Mouse (Mus musculus): ENCODE measurements around the gene Cyp2j5. TPM values are rescaled to one million over a fixed set of nuclear protein-coding genes. Genes with fewer than 3 reads are reported as not detected.

Gene Cyp2j5
- polyA plus RNA-seq (2014; fragmentation: Nextera tagmentation; extraction: Ambion mirVana): not detected in 2 replicates

GRCm38 (mm10) chr4:96663991-96664390 is at the start of gene Cyp2j5:
Gene Cyp2j5, minus strand, starts transcription at chr4:96664154.
- no peaks in the 10 kb centered on the region for H3K9me3 ChIP-seq (replicated peaks; ENCODE audit: control insufficient read depth, low read length)
- H3K27me3 ChIP-seq (ENCODE audit: control insufficient read depth, insufficient read depth, low read length): no peaks in the 10 kb centered on the region
- H3K36me3 ChIP-seq (ENCODE audit: control insufficient read depth, insufficient read depth, low read length): no peaks in the 10 kb centered on the region
- H3K4me2 ChIP-seq: no peak within 1 kb of the TSS
- H3K4me3 ChIP-seq (ENCODE audit: low read depth, low read length): no peak within 1 kb of the TSS
- WGBS (ENCODE audit: insufficient replicate concordance): 90% methylated on average over 2 of the region's 2 CpGs
- no peak within 1 kb of the TSS for H3K27ac ChIP-seq (ENCODE audit: low read depth, low read length)
- H3K4me1 ChIP-seq (ENCODE audit: control insufficient read depth, insufficient read depth, low read length): no peaks in the 10 kb centered on the region
- ATAC-seq (replicated peaks; ENCODE audit: insufficient number of reproducible peaks, low FRiP score, low TSS enrichment): no peak
- H3K9ac ChIP-seq (ENCODE audit: low read depth, low read length): no peak within 1 kb of the TSS

- Histone ChIP-seq H3K4me2 (no peak overlapping the region), H3K36me3 (ENCODE audit: control insufficient read depth, insufficient read depth, low read length) (no peaks in the 10 kb centered on the region), H3K27me3 (ENCODE audit: control insufficient read depth, insufficient read depth, low read length) (no peaks in the 10 kb centered on the region), H3K4me1 (ENCODE audit: control insufficient read depth, insufficient read depth, low read length) (no peaks in the 10 kb centered on the region), H3K4me3 (ENCODE audit: low read depth, low read length) (no peak overlapping the region), H3K9me3 (replicated peaks; ENCODE audit: control insufficient read depth, low read length) (no peaks in the 10 kb centered on the region), H3K27ac (ENCODE audit: low read depth, low read length) (no peak overlapping the region), H3K9ac (ENCODE audit: low read depth, low read length) (no peak overlapping the region)
- no peak for ATAC-seq (replicated peaks; ENCODE audit: insufficient number of reproducible peaks, low FRiP score, low TSS enrichment)
- WGBS (ENCODE audit: insufficient replicate concordance): 55% methylated on average over 2 of the region's 2 CpGs
Observed at GRCm38 (mm10) chr4:96705281-96705951, 41.5 kb upstream of the Cyp2j5 start.

GRCm38 (mm10) chr4:96698218-96698561 is 34.2 kb upstream of the Cyp2j5 start:
- no peak for ATAC-seq (replicated peaks; ENCODE audit: insufficient number of reproducible peaks, low FRiP score, low TSS enrichment)
- no peaks in the 10 kb centered on the region for H3K36me3 ChIP-seq (ENCODE audit: control insufficient read depth, insufficient read depth, low read length)
- H3K9ac ChIP-seq (ENCODE audit: low read depth, low read length): no peak overlapping the region
- no peak overlapping the region for H3K4me2 ChIP-seq
- no peak overlapping the region for H3K4me3 ChIP-seq (ENCODE audit: low read depth, low read length)
- H3K27ac ChIP-seq (ENCODE audit: low read depth, low read length): no peak overlapping the region
- H3K9me3 ChIP-seq (replicated peaks; ENCODE audit: control insufficient read depth, low read length): no peaks in the 10 kb centered on the region
- no peaks in the 10 kb centered on the region for H3K27me3 ChIP-seq (ENCODE audit: control insufficient read depth, insufficient read depth, low read length)
- WGBS (ENCODE audit: insufficient replicate concordance): 50% methylated on average over 5 of the region's 5 CpGs
- H3K4me1 ChIP-seq (ENCODE audit: control insufficient read depth, insufficient read depth, low read length): no peaks in the 10 kb centered on the region

- no peak overlapping the region for H3K27ac ChIP-seq (ENCODE audit: low read depth, low read length)
- H3K36me3 ChIP-seq (ENCODE audit: control insufficient read depth, insufficient read depth, low read length): no peaks in the 10 kb centered on the region
- H3K4me1 ChIP-seq (ENCODE audit: control insufficient read depth, insufficient read depth, low read length): no peaks in the 10 kb centered on the region
- WGBS (ENCODE audit: insufficient replicate concordance): 80% methylated on average over 15 of the region's 15 CpGs
- no peak for ATAC-seq (replicated peaks; ENCODE audit: insufficient number of reproducible peaks, low FRiP score, low TSS enrichment)
- no peak overlapping the region for H3K4me2 ChIP-seq
- no peak overlapping the region for H3K9ac ChIP-seq (ENCODE audit: low read depth, low read length)
- no peaks in the 10 kb centered on the region for H3K27me3 ChIP-seq (ENCODE audit: control insufficient read depth, insufficient read depth, low read length)
- H3K4me3 ChIP-seq (ENCODE audit: low read depth, low read length): no peak overlapping the region
- no peaks in the 10 kb centered on the region for H3K9me3 ChIP-seq (replicated peaks; ENCODE audit: control insufficient read depth, low read length)
Observed at GRCm38 (mm10) chr4:96697511-96698217, 33.7 kb upstream of the Cyp2j5 start.

GRCm38 (mm10) chr4:96696614-96697360 is 32.8 kb upstream of the Cyp2j5 start:
- ATAC-seq (replicated peaks; ENCODE audit: insufficient number of reproducible peaks, low FRiP score, low TSS enrichment): no peak
- H3K27me3 ChIP-seq (ENCODE audit: control insufficient read depth, insufficient read depth, low read length): no peaks in the 10 kb centered on the region
- 39% methylated on average over 13 of the region's 13 CpGs for WGBS (ENCODE audit: insufficient replicate concordance)
- no peaks in the 10 kb centered on the region for H3K36me3 ChIP-seq (ENCODE audit: control insufficient read depth, insufficient read depth, low read length)
- no peaks in the 10 kb centered on the region for H3K4me1 ChIP-seq (ENCODE audit: control insufficient read depth, insufficient read depth, low read length)
- H3K4me3 ChIP-seq (ENCODE audit: low read depth, low read length): no peak overlapping the region
- H3K9me3 ChIP-seq (replicated peaks; ENCODE audit: control insufficient read depth, low read length): no peaks in the 10 kb centered on the region
- no peak overlapping the region for H3K27ac ChIP-seq (ENCODE audit: low read depth, low read length)
- H3K4me2 ChIP-seq: no peak overlapping the region
- no peak overlapping the region for H3K9ac ChIP-seq (ENCODE audit: low read depth, low read length)

- Histone ChIP-seq H3K9ac (ENCODE audit: low read depth, low read length) (no peak overlapping the region), H3K4me1 (ENCODE audit: control insufficient read depth, insufficient read depth, low read length) (no peaks in the 10 kb centered on the region), H3K4me2 (no peak overlapping the region), H3K27me3 (ENCODE audit: control insufficient read depth, insufficient read depth, low read length) (no peaks in the 10 kb centered on the region), H3K4me3 (ENCODE audit: low read depth, low read length) (no peak overlapping the region), H3K27ac (ENCODE audit: low read depth, low read length) (no peak overlapping the region), H3K9me3 (replicated peaks; ENCODE audit: control insufficient read depth, low read length) (no peaks in the 10 kb centered on the region), H3K36me3 (ENCODE audit: control insufficient read depth, insufficient read depth, low read length) (no peaks in the 10 kb centered on the region)
- no peak for ATAC-seq (replicated peaks; ENCODE audit: insufficient number of reproducible peaks, low FRiP score, low TSS enrichment)
- WGBS (ENCODE audit: insufficient replicate concordance): 65% methylated on average over 2 of the region's 2 CpGs
Observed at GRCm38 (mm10) chr4:96687358-96687803, 23.4 kb upstream of the Cyp2j5 start.

GRCm38 (mm10) chr4:96683474-96683873 is 19.5 kb upstream of the Cyp2j5 start:
- Histone ChIP-seq H3K9ac (ENCODE audit: low read depth, low read length) (no peak overlapping the region), H3K36me3 (ENCODE audit: control insufficient read depth, insufficient read depth, low read length) (no peaks in the 10 kb centered on the region), H3K27ac (ENCODE audit: low read depth, low read length) (no peak overlapping the region), H3K9me3 (replicated peaks; ENCODE audit: control insufficient read depth, low read length) (no peaks in the 10 kb centered on the region), H3K4me2 (no peak overlapping the region), H3K4me1 (ENCODE audit: control insufficient read depth, insufficient read depth, low read length) (no peaks in the 10 kb centered on the region), H3K27me3 (ENCODE audit: control insufficient read depth, insufficient read depth, low read length) (no peaks in the 10 kb centered on the region), H3K4me3 (ENCODE audit: low read depth, low read length) (no peak overlapping the region)
- no peak for ATAC-seq (replicated peaks; ENCODE audit: insufficient number of reproducible peaks, low FRiP score, low TSS enrichment)
- 43% methylated on average over 2 of the region's 2 CpGs for WGBS (ENCODE audit: insufficient replicate concordance)

GRCm38 (mm10) chr4:96680966-96681365 is 17.0 kb upstream of the Cyp2j5 start:
- ATAC-seq (replicated peaks; ENCODE audit: insufficient number of reproducible peaks, low FRiP score, low TSS enrichment): no peak
- Histone ChIP-seq H3K27me3 (ENCODE audit: control insufficient read depth, insufficient read depth, low read length) (no peaks in the 10 kb centered on the region), H3K27ac (ENCODE audit: low read depth, low read length) (no peak overlapping the region), H3K4me3 (ENCODE audit: low read depth, low read length) (no peak overlapping the region), H3K4me2 (no peak overlapping the region), H3K9ac (ENCODE audit: low read depth, low read length) (no peak overlapping the region), H3K9me3 (replicated peaks; ENCODE audit: control insufficient read depth, low read length) (no peaks in the 10 kb centered on the region), H3K4me1 (ENCODE audit: control insufficient read depth, insufficient read depth, low read length) (no peaks in the 10 kb centered on the region), H3K36me3 (ENCODE audit: control insufficient read depth, insufficient read depth, low read length) (no peaks in the 10 kb centered on the region)

Measured in heart, embryonic 11.5 days (tissue).